Mouse (Mus musculus) testis, adult 2 months (tissue): ENCODE measurements at regions not wholly inside any gene's neighbourhood (a gene's known extent, or its start where the extent isn't known, plus 50 kb on each side); places are given as distances from the start of the nearest gene placed in this dataset.

Experiments
- CTCF ChIP-seq: fragments of 200-500 bp; IDR thresholded peaks from 2 replicates; pipeline ENCODE4 v1.5.1; 2012; ENCODE audit warnings: low read depth, mild to moderate bottlenecking, inconsistent platforms, low read length, moderate library complexity; ENCODE audit not compliant: control insufficient read depth, insufficient read depth, insufficient replicate concordance
- POLR2A ChIP-seq: fragments of 200-500 bp; IDR thresholded peaks from 2 replicates; pipeline ENCODE4 v1.6.1; 2012; ENCODE audit warnings: low read depth, mild to moderate bottlenecking, inconsistent platforms, low read length, moderate library complexity; ENCODE audit not compliant: control insufficient read depth

DNA sequence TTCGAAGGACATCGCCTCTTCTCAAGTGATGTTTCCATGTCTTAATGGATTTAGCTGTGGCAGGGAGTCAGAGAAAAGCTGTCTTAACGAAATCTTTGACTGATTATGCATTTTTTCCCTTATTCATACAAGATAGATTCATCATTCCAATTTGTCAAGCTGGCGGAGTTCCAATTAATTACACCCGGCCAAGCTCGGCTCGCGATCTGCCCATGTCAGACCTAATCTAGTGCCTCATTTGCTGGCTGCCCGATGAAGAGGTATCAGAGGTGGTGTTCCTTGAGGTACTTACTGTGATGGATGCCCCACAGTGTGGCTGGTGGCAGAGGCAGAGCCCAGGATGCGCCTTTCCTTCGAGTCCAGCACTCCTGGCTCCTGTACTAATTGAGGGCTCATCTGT lies 204.9 kb downstream of the Arrdc4 start:
- TF ChIP-seq CTCF (no peak), POLR2A (no peak)
